Mouse (Mus musculus) inflammation-experienced regulatory T-cells, adult 16 weeks (primary cell): ENCODE data around the gene Lce3d. TPM values are rescaled to one million over a fixed set of nuclear protein-coding genes. Genes with fewer than 3 reads are reported as not detected.

Experiments used
- polyA plus RNA-seq: library from polyadenylated mRNA; unstranded; fragments of 100-300 nt; shearing (Covaris generic); gene quantifications from one replicate; pipeline ENCODE4 v1.2.1, GENCODE M21; 2017

Lce3d gene
- polyA plus RNA-seq, result not detected

DNA sequence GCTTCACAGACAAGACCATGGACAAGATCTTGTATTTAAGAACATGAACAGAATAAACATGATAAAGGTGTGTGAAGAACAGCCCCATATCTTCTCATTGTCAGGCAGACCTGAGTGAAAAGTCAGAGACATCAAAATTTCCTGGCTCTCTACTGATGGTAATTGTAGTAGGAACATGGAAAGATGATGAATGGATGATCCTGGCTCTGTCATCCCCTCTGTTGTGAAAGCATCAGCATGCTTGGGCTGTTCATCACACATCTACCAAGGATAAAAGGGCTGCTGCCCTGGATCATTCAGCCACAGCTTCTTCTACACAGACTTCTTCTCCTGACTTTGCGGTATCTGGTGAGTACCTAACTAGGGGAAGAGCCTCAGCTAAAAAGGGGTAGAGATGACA, at the start of gene Lce3d:
TSS of gene Lce3d (plus strand) at position 301 of the 400 bp plus-strand sequence.

DNA sequence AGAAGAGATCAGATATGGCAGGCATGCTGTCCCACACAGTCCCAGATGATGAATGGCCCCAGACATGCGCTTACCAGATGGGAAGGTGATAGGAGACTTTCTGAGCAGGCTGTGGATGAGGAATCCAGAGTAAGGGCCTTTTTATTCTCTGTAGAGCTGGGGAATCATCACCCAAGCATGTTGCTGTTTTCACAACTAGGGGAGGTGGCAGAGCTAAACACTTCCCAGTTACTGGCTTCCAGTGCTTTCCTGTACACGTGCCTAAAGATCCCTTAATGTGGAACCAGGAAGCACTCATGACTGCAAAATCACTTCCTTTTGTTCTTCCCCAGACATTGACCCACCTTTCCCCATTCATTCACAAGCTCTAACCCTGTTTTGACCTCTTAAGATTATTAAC, 31.1 kb upstream of the Lce3d start, which contains the start of gene Lce3a:
TSS of gene Lce3a (minus strand) at position 101 of the 400 bp plus-strand sequence.

DNA sequence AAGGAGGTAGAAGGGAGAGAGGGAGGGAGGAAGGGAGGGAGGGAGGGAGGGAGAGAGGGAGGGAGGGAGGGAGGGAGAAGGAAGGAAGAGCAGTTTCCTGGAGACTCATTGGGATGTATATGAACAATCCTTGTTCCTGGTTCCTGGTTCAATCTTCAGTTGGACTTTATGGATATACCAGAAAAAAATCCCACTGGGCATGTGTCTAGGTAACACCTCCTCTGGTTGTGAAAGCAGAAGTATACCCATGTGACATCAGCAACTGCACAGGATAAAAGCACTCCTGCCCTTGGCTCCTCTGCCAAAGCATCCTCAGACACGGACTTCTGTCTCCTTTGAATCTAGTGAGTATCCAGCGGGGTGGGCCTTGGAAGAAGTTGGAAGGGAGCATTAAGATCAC, 24.5 kb upstream of the Lce3d start, which contains the start of gene Lce3b:
TSS of gene Lce3b (plus strand) at position 301 of the 400 bp plus-strand sequence.

GRCm38 (mm10) chr3:92944186-92944585, 13.0 kb upstream of the Lce3d start, which contains the start of gene Lce3c:
Gene Lce3c, plus strand, starts transcription at chr3:92944486.

GRCm38 (mm10) chr3:92966761-92967160, 9.6 kb downstream of the Lce3d start, which contains the start of gene Lce3e:
Gene Lce3e, plus strand, starts transcription at chr3:92967061.

DNA sequence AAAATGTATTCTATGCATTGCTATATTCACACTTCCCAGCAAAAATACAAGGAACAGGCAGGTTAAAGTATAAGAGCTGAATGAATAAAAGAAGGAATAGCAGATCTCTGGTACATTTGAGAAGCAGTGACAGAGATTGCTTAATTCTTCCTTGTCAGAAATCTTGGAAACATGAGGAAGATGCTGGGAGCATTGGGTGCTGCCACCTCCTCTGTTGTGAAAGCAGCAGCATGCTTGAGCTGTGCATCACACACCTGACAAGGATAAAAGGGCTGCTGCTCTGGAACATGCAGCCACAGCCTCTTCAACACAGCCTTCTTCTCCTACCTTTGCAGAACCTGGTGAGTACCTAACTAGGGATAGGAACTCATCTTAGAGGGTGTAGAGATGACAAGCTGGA, 34.7 kb downstream of the Lce3d start, which contains the start of gene Lce3f:
TSS of gene Lce3f (plus strand) at position 301 of the 400 bp plus-strand sequence.

Other genes with a start within 250 kb of the Lce3d start
- gene Lce1e, start 248.3 kb upstream of the Lce3d start, polyA plus RNA-seq, result not detected
- gene Lce1f, start 237.0 kb upstream of the Lce3d start, polyA plus RNA-seq, result not detected
- gene Gm38119, start 218.3 kb upstream of the Lce3d start, polyA plus RNA-seq, result not detected
- not detected for gene Lce1g, start 205.1 kb upstream of the Lce3d start, polyA plus RNA-seq
- gene Lce1h, start 192.3 kb upstream of the Lce3d start, polyA plus RNA-seq, result not detected
- not detected for gene Lce1i, start 178.5 kb upstream of the Lce3d start, polyA plus RNA-seq
- not detected for gene Lce1j, start 166.9 kb upstream of the Lce3d start, polyA plus RNA-seq
- not detected for gene Lce1k, start 149.5 kb upstream of the Lce3d start, polyA plus RNA-seq
- not detected for gene Kprp, start 130.1 kb upstream of the Lce3d start, polyA plus RNA-seq
- gene Lce1l, start 106.1 kb upstream of the Lce3d start, polyA plus RNA-seq, result not detected
- not detected for gene 2310050C09Rik, start 87.2 kb upstream of the Lce3d start, polyA plus RNA-seq
- gene Lce3a, start 31.2 kb upstream of the Lce3d start, polyA plus RNA-seq, result not detected
- gene Lce3b, start 24.4 kb upstream of the Lce3d start, polyA plus RNA-seq, result not detected
- not detected for gene Lce3c, start 12.9 kb upstream of the Lce3d start, polyA plus RNA-seq
- not detected for gene Lce3e, start 9.7 kb downstream of the Lce3d start, polyA plus RNA-seq
- gene Lce3f, start 34.8 kb downstream of the Lce3d start, polyA plus RNA-seq, result not detected
- gene Crct1, start 58.3 kb downstream of the Lce3d start, polyA plus RNA-seq, result not detected
- gene Lce1m, start 61.7 kb downstream of the Lce3d start, polyA plus RNA-seq, result not detected
- 0.74 TPM for gene Gm4858, start 111.4 kb downstream of the Lce3d start, polyA plus RNA-seq
- not detected for gene Crnn, start 187.4 kb downstream of the Lce3d start, polyA plus RNA-seq
- not detected for gene Flg2, start 239.9 kb downstream of the Lce3d start, polyA plus RNA-seq